9 mouse cellular contexts compared by ENCODE assay signal in genomic region chr1:136915438-136915837, GRCm38 (mm10). TPM values are rescaled to one million over a fixed set of nuclear protein-coding genes. Genes with fewer than 3 reads are reported as not detected.
A peak's percentile ranks its signal among the peaks of the same experiment; 100 is the strongest.
DNase-seq lines count a peak whose midpoint lies in the region; ATAC-seq and TF ChIP-seq lines count a peak whose summit lies in the region.
"Had no signal": no experiment of that assay in that cellular context is flagged by ENCODE, and none has a peak within 500 bp of the region (broad histone marks: within the 10 kb centered on the region; RNA-seq: fewer than 3 reads in every experiment).

No protein-coding gene starts in this region.

- no peak for DNase-seq in gastrocnemius, adult 2 months
- no peak for DNase-seq in gastrocnemius, postnatal 14 days
- DNase-seq in 3T3-L1 (ENCODE audit: low read depth, low spot score) = peak; percentile 43
- peak; percentile 55 for DNase-seq in heart, adult 8-10 months (ENCODE audit: low spot score)
- DNase-seq in layer of hippocampus, adult 9-11 months = peak; percentile 33
- no peak for DNase-seq in urinary bladder, postnatal 4 days (ENCODE audit: low spot score in 2 of 2)
- no peak for DNase-seq in midbrain, embryonic 14.5 days
- DNase-seq in yolk sac, embryonic 10.5 days (ENCODE audit: low spot score) = no peak

- no peak overlapping the region for H3K4me2 ChIP-seq in midbrain, embryonic 14.5 days (ENCODE audit: low read length)
- H3K4me2 ChIP-seq: neural tube, embryonic 13.5 days had no signal

- intact Hi-C loops in gastrocnemius, adult 2 months (cut with DNase I) = no loop called here
- intact Hi-C loops in gastrocnemius, postnatal 14 days (cut with DNase I; ENCODE audit: low total_unique reads) = no loop called here

- H3K27ac ChIP-seq in gastrocnemius, adult 2 months = no peak overlapping the region
- no peak overlapping the region for H3K27ac ChIP-seq in midbrain, embryonic 14.5 days (replicated peaks; ENCODE audit: low read depth, low read length)
- H3K27ac ChIP-seq: neural tube, embryonic 13.5 days had no signal

- peak overlapping the region; percentile 47 for H3K4me3 ChIP-seq in gastrocnemius, adult 2 months
- H3K4me3 ChIP-seq in midbrain, embryonic 14.5 days (replicated peaks; ENCODE audit: low read depth, low read length) = no peak overlapping the region
- H3K4me3 ChIP-seq: neural tube, embryonic 13.5 days had no signal

- no peak overlapping the region for H3K9ac ChIP-seq in midbrain, embryonic 14.5 days (replicated peaks; ENCODE audit: low read length)
- H3K9ac ChIP-seq: neural tube, embryonic 13.5 days had no signal

- ATAC-seq in midbrain, embryonic 14.5 days (ENCODE audit: low FRiP score, low TSS enrichment) = no peak

- no peaks in the 10 kb centered on the region for H3K27me3 ChIP-seq in midbrain, embryonic 14.5 days (ENCODE audit: control insufficient read depth, insufficient read depth, low read length)
- H3K27me3 ChIP-seq: neural tube, embryonic 13.5 days had no signal

- no peaks in the 10 kb centered on the region for H3K4me1 ChIP-seq in midbrain, embryonic 14.5 days (ENCODE audit: control insufficient read depth, insufficient read depth, low read length)
- H3K4me1 ChIP-seq: neural tube, embryonic 13.5 days had no signal

- no peaks in the 10 kb centered on the region for H3K9me3 ChIP-seq in midbrain, embryonic 14.5 days (ENCODE audit: control insufficient read depth, low read length)
- H3K9me3 ChIP-seq: neural tube, embryonic 13.5 days had no signal

- no peak for TF ChIP-seq CTCF in gastrocnemius, adult 2 months (IDR thresholded peaks at IDR 0.05)

- 65% methylated on average over 11 of the region's 11 CpGs for WGBS in midbrain, embryonic 14.5 days

- no peaks in the 10 kb centered on the region for H3K36me3 ChIP-seq in midbrain, embryonic 14.5 days (ENCODE audit: control insufficient read depth, insufficient read depth, low read length)
- H3K36me3 ChIP-seq: neural tube, embryonic 13.5 days had no signal

RNA-seq across cellular contexts. Expression of gene Nr5a2, which starts 44.8 kb away (rescaled TPM):
- total RNA-seq in gastrocnemius, adult 2 months (2021) = under 1 TPM; 0.11 to 0.26 TPM
- total RNA-seq in gastrocnemius, postnatal 14 days (2021) = 1 to 10 TPM; 1.6 to 2.6 TPM
- 1 to 10 TPM in 1 of 4 experiments, under 1 TPM in 3; 0.41 to 1.1 (median 0.43) TPM for total RNA-seq in heart, adult 8-10 months (2022)
- polyA plus RNA-seq in midbrain, embryonic 14.5 days (2014; fragmentation: Nextera tagmentation; extraction: Ambion mirVana) = 1.6 and 1.7 TPM in 2 replicates

Comparison
In these comparisons a context has a peak if more than half of its experiments do, and no peak if none do; other contexts are left out.
1. DNase-seq: peak in 3T3-L1 (single experiment), heart, adult 8-10 months (single experiment) and layer of hippocampus, adult 9-11 months (single experiment); none in gastrocnemius, adult 2 months (single experiment), gastrocnemius, postnatal 14 days (single experiment), urinary bladder, postnatal 4 days (0 of 2), midbrain, embryonic 14.5 days (single experiment) and yolk sac, embryonic 10.5 days (single experiment).